Mouse (Mus musculus) liver, embryonic 14.5 days (tissue): ENCODE measurements at regions not wholly inside any gene's neighbourhood (a gene's known extent, or its start where the extent isn't known, plus 50 kb on each side); places are given as distances from the start of the nearest gene placed in this dataset.

Experiments used
- CTCF ChIP-seq: IDR thresholded peaks from 2 replicates; pipeline ENCODE4 v1.5.1; 2016; ENCODE audit warnings: antibody characterized with exemption, low read depth, control low read depth
- EP300 ChIP-seq: IDR thresholded peaks from 2 replicates; pipeline ENCODE4 v1.6.1; 2016; ENCODE audit warnings: antibody characterized with exemption, low read depth

DNA sequence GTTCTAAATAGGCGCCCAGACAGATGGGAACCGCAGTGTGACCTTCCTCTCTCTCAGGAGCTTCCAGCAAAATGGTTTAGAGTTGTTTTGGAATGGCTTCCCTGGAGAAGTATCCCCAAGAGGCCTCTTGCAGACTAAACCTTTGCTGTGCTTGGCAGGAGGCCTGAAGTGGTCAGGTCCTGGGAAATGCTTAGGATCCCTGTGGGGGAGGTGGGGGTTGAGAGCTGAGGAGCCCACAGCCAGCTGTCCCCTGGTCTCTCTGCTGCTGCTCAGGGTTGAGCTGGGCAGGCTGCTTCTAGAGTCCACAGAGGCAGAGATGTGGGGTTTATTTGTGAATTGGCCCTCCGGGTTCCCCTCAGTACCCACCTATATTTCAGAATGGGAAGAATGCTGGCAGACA is 331.3 kb downstream of the Gm826 start:
- no peak for TF ChIP-seq CTCF
- TF ChIP-seq EP300: no peak
